Mouse (Mus musculus): ENCODE data around the gene Mturn.

- no peak for TF ChIP-seq CTCF (IDR thresholded peaks at IDR 0.05; ENCODE audit: borderline replicate concordance, insufficient read depth, low read length)
- TF ChIP-seq POLR2A (IDR thresholded peaks at IDR 0.05; ENCODE audit: low read depth, low read length) = no peak
Observed at GRCm38 (mm10) chr6:54685103-54685502, 3.7 kb downstream of the Mturn start.

All from embryonic fibroblast, embryonic 13.5 days (primary cell).